Mouse (Mus musculus) thymus, adult 2 months (tissue): ENCODE results near the gene Ptpn18. TPM values are rescaled to one million over a fixed set of nuclear protein-coding genes. Genes with fewer than 3 reads are reported as not detected.

ENCODE experiments used
- DNase-seq: peaks from one replicate; pipeline ENCODE4 v3.0.0; 2021
- H3K27ac ChIP-seq: fragments of 200-500 bp; 2 replicates; pipeline ENCODE4 v1.5.1; 2012; ENCODE audit warnings: low read length, control low read depth; ENCODE audit not compliant: control insufficient read depth, insufficient read depth
- H3K27me3 ChIP-seq: fragments of 200-500 bp; 2 replicates; pipeline ENCODE4 v1.6.1; 2012; ENCODE audit warnings: mild to moderate bottlenecking, low read length, moderate library complexity, mixed read lengths; ENCODE audit not compliant: control insufficient read depth, insufficient read depth
- H3K36me3 ChIP-seq: fragments of 200-500 bp; 2 replicates; pipeline ENCODE4 v1.6.1; 2012; ENCODE audit warnings: mild to moderate bottlenecking, low read length, moderate library complexity; ENCODE audit not compliant: control insufficient read depth, insufficient read depth
- H3K4me1 ChIP-seq: fragments of 200-500 bp; replicated peaks from 2 replicates; pipeline ENCODE4 v1.6.1; 2012; ENCODE audit warnings: low read length; ENCODE audit not compliant: control insufficient read depth, insufficient read depth
- H3K4me3 ChIP-seq: fragments of 200-500 bp; 2 replicates; pipeline ENCODE4 v1.5.1; 2012; ENCODE audit warnings: mild to moderate bottlenecking, low read length, control low read depth, moderate library complexity; ENCODE audit not compliant: control insufficient read depth, insufficient read depth
- CTCF ChIP-seq: fragments of 200-500 bp; IDR thresholded peaks from 2 replicates; pipeline ENCODE4 v1.5.1; 2012; ENCODE audit warnings: mild to moderate bottlenecking, control low read depth, low read length, moderate library complexity, borderline replicate concordance; ENCODE audit not compliant: control insufficient read depth, poor library complexity, insufficient read depth; ENCODE audit errors: extremely low read depth
- POLR2A ChIP-seq: fragments of 200-500 bp; IDR thresholded peaks from 2 replicates; pipeline ENCODE4 v1.6.1; 2012; ENCODE audit warnings: mild to moderate bottlenecking, low read length, control low read depth, moderate library complexity; ENCODE audit not compliant: control insufficient read depth, poor library complexity, insufficient read depth; ENCODE audit errors: extremely low read depth
- WGBS: fragments of 180-500 bp; shearing (Covaris S2); methylation state at CpG from one replicate; pipeline ENCODE4 v1.1.7; 2018; 5-methylcytosine and 5-hydroxymethylcytosine counted together
- polyA plus RNA-seq: library from polyadenylated mRNA; depleted of rRNA; stranded (reverse); fragments of >200 nt; gene quantifications from 2 replicates; pipeline ENCODE4 v1.2.3, GENCODE M21; 2012

Gene Ptpn18
- polyA plus RNA-seq, 1 experiment = 705 TPM

- TF ChIP-seq POLR2A (no peak), CTCF (no peak)
- no peak for DNase-seq
- Histone ChIP-seq H3K27ac (no peak overlapping the region), H3K36me3 (peaks cover 9% of the 10 kb centered on the region), H3K4me3 (peak overlapping the region; percentile 74), H3K27me3 (no peaks in the 10 kb centered on the region), H3K4me1 (peaks cover 6% of the 10 kb centered on the region)
- 55% methylated on average over 16 of the region's 20 CpGs for WGBS
Measured at GRCm38 (mm10) chr1:34438381-34439051, 21.0 kb upstream of the Ptpn18 start.

GRCm38 (mm10) chr1:34439215-34439960, 20.2 kb upstream of the Ptpn18 start, which contains the start of the genes Ccdc115 and Imp4:
Gene Ccdc115, minus strand, starts transcription at chr1:34439672.
Gene Imp4, plus strand, starts transcription at chr1:34439851.
- TF ChIP-seq POLR2A (peak; percentile 74; the same call in 1 of the 2 replicates), CTCF (no peak)
- Histone ChIP-seq H3K36me3 (peaks cover 18% of the 10 kb centered on the region), H3K27ac (peak within 1 kb of the TSS; percentile 26; the same call in 1 of the 2 replicates), H3K27me3 (no peaks in the 10 kb centered on the region), H3K4me3 (peak within 1 kb of the TSS; percentile 85), H3K4me1 (peaks cover 3% of the 10 kb centered on the region)
- DNase-seq = peak; percentile 91
- under 1% methylated on average over 48 of the region's 48 CpGs for WGBS

GRCm38 (mm10) chr1:34439961-34440630, 19.5 kb upstream of the Ptpn18 start:
- Histone ChIP-seq H3K4me1 (peaks cover 3% of the 10 kb centered on the region), H3K36me3 (peaks cover 25% of the 10 kb centered on the region), H3K27ac (peak overlapping the region; percentile 25; the same call in 1 of the 2 replicates), H3K27me3 (no peaks in the 10 kb centered on the region), H3K4me3 (peak overlapping the region; percentile 85)
- WGBS = 7% methylated on average over 31 of the region's 31 CpGs
- TF ChIP-seq POLR2A = no peak
- peak; percentile 66; the same call in 1 of the 2 replicates for TF ChIP-seq CTCF
- no peak for DNase-seq

- Histone ChIP-seq H3K4me1 (peaks cover 3% of the 10 kb centered on the region), H3K27me3 (no peaks in the 10 kb centered on the region), H3K4me3 (no peak overlapping the region), H3K27ac (no peak overlapping the region), H3K36me3 (peaks cover 30% of the 10 kb centered on the region)
- WGBS = 94% methylated on average over 6 of the region's 6 CpGs
- TF ChIP-seq POLR2A (no peak), CTCF (no peak)
- no peak for DNase-seq
Measured at GRCm38 (mm10) chr1:34443124-34443523, 16.4 kb upstream of the Ptpn18 start.

GRCm38 (mm10) chr1:34458431-34458830, 1.1 kb upstream of the Ptpn18 start:
- peaks cover 4% of the 10 kb centered on the region; the same call in 1 of the 2 replicates for H3K4me1 ChIP-seq
- TF ChIP-seq CTCF (no peak), POLR2A (no peak)
- WGBS = 49% methylated on average over 8 of the region's 8 CpGs
- no peak for DNase-seq
- no peaks in the 10 kb centered on the region; the same call in 1 of the 2 replicates for H3K27me3 ChIP-seq
- no peak overlapping the region for H3K4me3 ChIP-seq
- H3K36me3 ChIP-seq = no peaks in the 10 kb centered on the region
- H3K27ac ChIP-seq = no peak overlapping the region

GRCm38 (mm10) chr1:34460061-34460441, 489 bp downstream of the Ptpn18 start:
- no peak for TF ChIP-seq CTCF
- TF ChIP-seq POLR2A = no peak
- WGBS = under 1% methylated on average over 15 of the region's 15 CpGs
- Histone ChIP-seq H3K4me1 (peaks cover 7% of the 10 kb centered on the region; the same call in 1 of the 2 replicates), H3K36me3 (no peaks in the 10 kb centered on the region), H3K27me3 (no peaks in the 10 kb centered on the region; the same call in 1 of the 2 replicates), H3K27ac (no peak overlapping the region), H3K4me3 (peak overlapping the region; percentile 59)
- no peak for DNase-seq

GRCm38 (mm10) chr1:34462766-34463165, 3.2 kb downstream of the Ptpn18 start:
- H3K4me3 ChIP-seq = no peak overlapping the region
- H3K27ac ChIP-seq = no peak overlapping the region
- no peaks in the 10 kb centered on the region for H3K36me3 ChIP-seq
- DNase-seq = peak; percentile 82
- no peaks in the 10 kb centered on the region; the same call in 1 of the 2 replicates for H3K27me3 ChIP-seq
- TF ChIP-seq POLR2A (no peak), CTCF (peak; percentile 82; the same call in 1 of the 2 replicates)
- H3K4me1 ChIP-seq = peaks cover 7% of the 10 kb centered on the region; the same call in 1 of the 2 replicates
- 24% methylated on average over 7 of the region's 7 CpGs for WGBS
